Mouse (Mus musculus): ENCODE measurements at regions not wholly inside any gene's neighbourhood (a gene's known extent, or its start where the extent isn't known, plus 50 kb on each side); places are given as distances from the start of the nearest gene placed in this dataset.

GRCm38 (mm10) chr1:128951436-128951835, 321.7 kb upstream of the Thsd7b start:
- no peak for DNase-seq (ENCODE audit: low spot score)

- DNase-seq (ENCODE audit: low spot score): no peak
Observed at GRCm38 (mm10) chr1:128950512-128950911, 322.6 kb upstream of the Thsd7b start.

GRCm38 (mm10) chr1:128914811-128915210, 322.7 kb upstream of the Cxcr4 start:
- no peak for DNase-seq (ENCODE audit: low spot score)

- DNase-seq (ENCODE audit: low spot score): no peak
Observed at GRCm38 (mm10) chr1:128912532-128912931, 320.4 kb upstream of the Cxcr4 start.

GRCm38 (mm10) chr1:128907566-128907965, 315.5 kb upstream of the Cxcr4 start:
- DNase-seq (ENCODE audit: low spot score): no peak

GRCm38 (mm10) chr1:128898025-128898424, 305.9 kb upstream of the Cxcr4 start:
- no peak for DNase-seq (ENCODE audit: low spot score)

GRCm38 (mm10) chr1:128894546-128894945, 302.5 kb upstream of the Cxcr4 start:
- no peak for DNase-seq (ENCODE audit: low spot score)

GRCm38 (mm10) chr1:128878291-128878690, 286.2 kb upstream of the Cxcr4 start:
- DNase-seq (ENCODE audit: low spot score): no peak

GRCm38 (mm10) chr1:128875289-128875688, 283.2 kb upstream of the Cxcr4 start:
- DNase-seq (ENCODE audit: low spot score): peak; percentile 12

GRCm38 (mm10) chr1:128874190-128874589, 282.1 kb upstream of the Cxcr4 start:
- DNase-seq (ENCODE audit: low spot score): no peak

- DNase-seq (ENCODE audit: low spot score): no peak
Observed at GRCm38 (mm10) chr1:128868761-128869160, 276.7 kb upstream of the Cxcr4 start.

- no peak for DNase-seq (ENCODE audit: low spot score)
Observed at GRCm38 (mm10) chr1:128860537-128860936, 268.4 kb upstream of the Cxcr4 start.

GRCm38 (mm10) chr1:128860094-128860493, 268.0 kb upstream of the Cxcr4 start:
- DNase-seq (ENCODE audit: low spot score): no peak

GRCm38 (mm10) chr1:128858661-128859060, 266.6 kb upstream of the Cxcr4 start:
- DNase-seq (ENCODE audit: low spot score): no peak

- no peak for DNase-seq (ENCODE audit: low spot score)
Observed at GRCm38 (mm10) chr1:128856933-128857332, 264.8 kb upstream of the Cxcr4 start.

- no peak for DNase-seq (ENCODE audit: low spot score)
Observed at GRCm38 (mm10) chr1:128854649-128855048, 262.6 kb upstream of the Cxcr4 start.

GRCm38 (mm10) chr1:128853286-128853685, 261.2 kb upstream of the Cxcr4 start:
- no peak for DNase-seq (ENCODE audit: low spot score)

GRCm38 (mm10) chr1:128837361-128837760, 245.3 kb upstream of the Cxcr4 start:
- DNase-seq (ENCODE audit: low spot score): no peak

- no peak for DNase-seq (ENCODE audit: low spot score)
Observed at GRCm38 (mm10) chr1:128835510-128835909, 243.4 kb upstream of the Cxcr4 start.

- DNase-seq (ENCODE audit: low spot score): no peak
Observed at GRCm38 (mm10) chr1:128833096-128833715, 241.1 kb upstream of the Cxcr4 start.

- DNase-seq (ENCODE audit: low spot score): peak; percentile 56
Observed at GRCm38 (mm10) chr1:128832201-128832883, 240.2 kb upstream of the Cxcr4 start.

GRCm38 (mm10) chr1:128830671-128831240, 238.7 kb upstream of the Cxcr4 start:
- no peak for DNase-seq (ENCODE audit: low spot score)

- no peak for DNase-seq (ENCODE audit: low spot score)
Observed at GRCm38 (mm10) chr1:128829536-128829935, 237.4 kb upstream of the Cxcr4 start.
